Mouse (Mus musculus) hindbrain, embryonic 15.5 days (tissue): Measurements from ENCODE around the gene Adamtsl4. TPM values are rescaled to one million over a fixed set of nuclear protein-coding genes. Genes with fewer than 3 reads are reported as not detected.
A peak's percentile ranks its signal among the peaks of the same experiment; 100 is the strongest.
"Not testable (repeated sequence)": the region's sequence is repeated elsewhere in the genome, so short reads cannot be mapped to it uniquely, and the experiment has no call there.

Experiments
- ATAC-seq: fragments of 200-750 bp; cut with Nextera tagmentation; 2 replicates; pipeline ENCODE4 v1.8.0; 2017; ENCODE audit warnings: low read depth, moderate number of reproducible peaks, moderate TSS enrichment; ENCODE audit not compliant: low FRiP score
- H3K27ac ChIP-seq: fragments of 300-500 bp; sonication (generic); replicated peaks from 2 replicates; pipeline ENCODE4 v1.5.1; 2015; ENCODE audit warnings: mild to moderate bottlenecking, inconsistent platforms
- H3K27me3 ChIP-seq: fragments of 300-500 bp; sonication (generic); 2 replicates; pipeline ENCODE4 v1.6.1; 2015; ENCODE audit warnings: control low read depth, inconsistent platforms
- H3K36me3 ChIP-seq: fragments of 300-500 bp; sonication (generic); 2 replicates; pipeline ENCODE4 v1.6.1; 2015; ENCODE audit warnings: control low read depth, inconsistent platforms
- H3K4me1 ChIP-seq: fragments of 300-500 bp; sonication (generic); replicated peaks from 2 replicates; pipeline ENCODE4 v1.6.1; 2015; ENCODE audit warnings: control low read depth, inconsistent platforms
- H3K4me2 ChIP-seq: fragments of 300-500 bp; sonication (generic); 2 replicates; pipeline ENCODE4 v1.6.1; 2015; ENCODE audit warnings: moderate library complexity, mild to moderate bottlenecking, inconsistent platforms
- H3K4me3 ChIP-seq: fragments of 300-500 bp; sonication (generic); 2 replicates; pipeline ENCODE4 v1.5.1; 2015; ENCODE audit warnings: mild to moderate bottlenecking, inconsistent platforms
- H3K9ac ChIP-seq: fragments of 300-500 bp; sonication (generic); 2 replicates; pipeline ENCODE4 v1.6.1; 2015; ENCODE audit warnings: inconsistent platforms
- H3K9me3 ChIP-seq: fragments of 300-500 bp; sonication (generic); 2 replicates; pipeline ENCODE4 v1.6.1; 2016; ENCODE audit warnings: control low read depth, inconsistent platforms
- WGBS: fragments of 180-500 bp; shearing (Covaris S2); methylation state at CpG from one replicate; pipeline ENCODE4 v1.1.7; 2015; 5-methylcytosine and 5-hydroxymethylcytosine counted together
- polyA plus RNA-seq: library from polyadenylated mRNA; unstranded; fragments of >200 nt; fragmentation: Nextera tagmentation; extraction: Ambion mirVana; gene quantifications from 2 replicates; pipeline ENCODE4 v1.2.1, GENCODE M21; 2015

The Adamtsl4 gene
- polyA plus RNA-seq, 1 experiment from 2014 or later, result 1.2 TPM

DNA sequence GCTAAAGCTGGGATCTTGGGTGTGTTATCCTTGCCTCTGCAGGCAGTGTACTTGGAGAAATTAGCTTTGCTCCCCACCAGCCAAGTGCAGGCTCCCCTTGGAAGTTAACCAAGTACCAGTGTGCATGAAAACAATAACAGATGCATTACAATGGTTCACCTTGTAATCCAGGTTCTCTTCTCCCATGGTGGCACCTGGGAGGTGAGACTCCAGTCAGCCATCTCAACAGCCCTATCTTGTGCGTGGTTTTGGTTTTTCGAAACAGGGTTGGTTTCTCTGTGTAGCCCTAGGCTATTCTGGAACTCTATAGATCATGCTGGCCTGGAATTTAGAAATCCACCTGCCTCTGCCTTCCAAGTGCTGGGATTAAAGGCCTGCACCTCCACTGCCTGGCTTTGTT, 24.2 kb downstream of the Adamtsl4 start:
- H3K4me1 ChIP-seq, result peaks cover 56% of the 10 kb centered on the region
- H3K4me2 ChIP-seq, result no peak overlapping the region
- WGBS, result 87% methylated on average over 2 of the region's 2 CpGs
- H3K9ac ChIP-seq, result no peak overlapping the region
- no peak overlapping the region for H3K27ac ChIP-seq
- H3K27me3 ChIP-seq, result no peaks in the 10 kb centered on the region
- no peaks in the 10 kb centered on the region for H3K9me3 ChIP-seq
- no peak overlapping the region for H3K4me3 ChIP-seq
- no peak for ATAC-seq
- H3K36me3 ChIP-seq, result peaks cover 29% of the 10 kb centered on the region

DNA sequence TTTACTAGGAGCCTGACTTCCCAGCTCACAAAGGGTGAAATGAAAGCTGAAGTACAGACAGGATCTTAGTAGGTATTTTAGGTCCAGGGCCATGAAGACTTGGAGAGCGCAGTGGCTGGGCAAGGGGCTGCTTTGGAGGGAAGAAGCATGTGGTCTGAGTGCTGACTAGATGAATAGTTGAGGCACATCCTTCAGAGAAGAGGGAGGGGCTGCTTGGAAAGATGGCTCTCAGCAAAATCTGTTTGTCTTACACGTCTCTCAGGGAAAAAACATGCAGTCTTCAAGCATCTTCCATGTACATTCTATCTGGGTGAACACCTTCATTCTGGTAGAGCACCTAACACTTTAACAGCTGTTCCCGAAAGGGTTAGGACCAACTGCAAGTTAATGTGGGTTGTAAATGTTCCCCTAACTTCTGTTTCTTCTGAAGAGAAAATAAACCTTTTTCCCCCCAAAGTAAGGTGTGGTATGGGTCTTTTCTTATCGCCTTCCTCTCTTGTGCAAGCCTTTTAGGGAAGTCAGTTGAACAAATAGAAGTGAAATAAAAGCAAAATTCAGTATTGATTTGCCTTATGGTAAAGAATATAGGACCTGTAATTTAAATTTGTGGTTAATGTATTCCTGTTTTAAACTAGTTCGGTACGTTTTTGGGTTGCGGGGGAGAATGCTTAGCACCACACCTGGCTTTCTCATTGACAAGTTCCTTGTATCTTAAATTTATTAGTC, 24.8 kb downstream of the Adamtsl4 start:
- Histone ChIP-seq H3K27me3 (no peaks in the 10 kb centered on the region), H3K36me3 (peaks cover 29% of the 10 kb centered on the region), H3K4me1 (peaks cover 55% of the 10 kb centered on the region), H3K4me3 (no peak overlapping the region), H3K9ac (no peak overlapping the region), H3K9me3 (no peaks in the 10 kb centered on the region), H3K27ac (no peak overlapping the region), H3K4me2 (peak overlapping the region; percentile 89; the same call in 1 of the 2 replicates)
- WGBS, result 82% methylated on average over 7 of the region's 7 CpGs
- ATAC-seq, result no peak

DNA sequence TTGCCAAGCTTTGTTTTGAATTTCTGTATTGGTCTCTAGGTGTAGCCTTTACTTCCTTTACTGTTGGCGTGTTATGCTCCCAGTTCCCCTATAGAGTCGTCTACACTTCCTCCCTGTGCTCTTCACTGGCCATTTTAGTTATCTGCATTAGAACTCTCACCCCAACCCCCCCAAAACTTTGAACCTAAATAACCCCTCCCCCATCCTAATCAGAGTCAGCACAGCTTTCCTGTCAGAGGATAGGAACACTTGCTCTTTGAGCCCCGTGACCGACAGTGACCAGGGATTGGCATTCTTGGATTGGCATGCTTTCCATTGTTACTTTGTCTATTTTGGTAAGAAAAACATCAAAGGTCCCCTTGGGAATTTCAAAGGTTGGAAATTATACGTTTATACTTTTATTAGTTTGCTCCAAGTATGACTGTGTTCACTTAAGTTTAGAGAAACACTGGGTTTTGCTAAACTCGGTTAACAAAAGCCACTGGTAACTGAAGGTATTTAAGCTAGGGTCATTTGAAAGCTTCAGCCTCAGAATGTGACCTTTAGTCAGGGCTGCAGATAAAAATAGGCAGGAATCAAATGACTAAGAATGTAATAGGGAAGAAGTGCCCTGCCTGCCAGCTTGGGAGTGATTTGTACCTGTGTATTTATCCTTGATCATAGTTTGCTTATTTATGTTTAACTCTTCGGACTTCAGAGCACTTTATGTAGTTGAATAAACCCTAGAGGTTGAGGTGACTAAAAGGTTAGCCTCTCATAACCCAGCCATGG, 25.6 kb downstream of the Adamtsl4 start:
- Histone ChIP-seq H3K9me3 (no peaks in the 10 kb centered on the region), H3K4me2 (peak overlapping the region; percentile 89), H3K27ac (no peak overlapping the region), H3K4me3 (no peak overlapping the region), H3K9ac (no peak overlapping the region), H3K4me1 (peaks cover 52% of the 10 kb centered on the region), H3K27me3 (no peaks in the 10 kb centered on the region), H3K36me3 (peaks cover 29% of the 10 kb centered on the region)
- ATAC-seq, result no peak
- WGBS, result 69% methylated on average over 7 of the region's 7 CpGs

DNA sequence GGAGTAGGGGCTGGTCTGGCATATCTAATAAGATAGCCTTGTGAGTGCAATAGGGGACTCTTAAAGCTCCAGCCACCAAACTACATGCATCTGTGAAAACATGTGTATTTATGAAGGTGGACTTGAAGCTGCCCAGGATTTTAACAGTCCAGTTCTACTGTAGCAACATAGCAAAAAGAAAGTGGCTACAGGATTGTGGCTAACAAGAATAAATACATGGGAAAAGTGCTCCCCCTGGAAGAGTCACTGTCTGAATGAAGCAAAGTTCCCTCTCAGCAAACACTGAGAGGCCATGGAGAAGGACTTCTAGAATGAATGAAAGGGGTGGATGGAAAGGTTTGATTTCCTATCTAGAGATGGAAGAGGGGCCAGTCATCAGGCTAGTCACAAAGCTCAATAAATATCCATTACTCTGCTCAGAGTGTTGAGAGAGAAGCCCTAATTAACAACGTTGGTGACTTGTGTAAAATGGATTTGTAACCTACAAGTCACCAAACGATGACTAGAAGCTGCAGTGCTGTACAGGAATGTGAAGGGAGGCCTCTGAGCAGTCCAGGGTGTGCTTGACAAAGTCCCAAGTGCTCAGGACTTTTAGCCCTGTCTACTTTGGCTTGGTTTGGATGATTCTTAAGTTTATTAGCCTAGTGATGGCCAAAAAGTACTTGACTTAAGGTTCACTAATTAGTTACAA, 26.8 kb downstream of the Adamtsl4 start:
- H3K36me3 ChIP-seq, result peaks cover 29% of the 10 kb centered on the region
- 55% methylated on average over 2 of the region's 2 CpGs for WGBS
- no peak for ATAC-seq
- H3K9ac ChIP-seq, result peak overlapping the region; percentile 95
- H3K27ac ChIP-seq, result no peak overlapping the region
- no peaks in the 10 kb centered on the region for H3K9me3 ChIP-seq
- peak overlapping the region; percentile 89 for H3K4me2 ChIP-seq
- H3K27me3 ChIP-seq, result no peaks in the 10 kb centered on the region
- peak overlapping the region; percentile 91 for H3K4me3 ChIP-seq
- H3K4me1 ChIP-seq, result peaks cover 48% of the 10 kb centered on the region

DNA sequence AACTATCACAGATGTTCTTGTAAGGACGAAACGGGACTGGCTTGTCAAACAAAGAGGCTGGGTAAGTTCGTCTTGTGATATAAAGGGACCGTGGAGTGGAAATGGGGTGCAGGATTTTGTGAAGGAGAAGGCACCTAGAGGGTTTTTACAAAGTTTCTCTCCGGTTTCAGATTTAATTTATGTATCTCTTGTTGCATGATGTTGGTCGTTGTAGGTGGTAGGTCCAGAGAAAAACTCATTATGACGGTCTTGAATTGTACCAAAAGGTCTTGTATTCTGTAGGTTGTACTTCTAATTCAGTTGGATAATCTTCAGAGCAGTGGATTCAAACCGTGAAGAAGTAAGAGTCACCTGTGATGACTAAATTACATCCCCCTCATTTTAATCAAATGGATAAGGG, 27.8 kb downstream of the Adamtsl4 start:
- no peaks in the 10 kb centered on the region for H3K27me3 ChIP-seq
- H3K36me3 ChIP-seq, result peaks cover 29% of the 10 kb centered on the region
- H3K4me2 ChIP-seq, result peak overlapping the region; percentile 89
- peak overlapping the region; percentile 98 for H3K27ac ChIP-seq
- H3K4me3 ChIP-seq, result peak overlapping the region; percentile 91
- no peaks in the 10 kb centered on the region for H3K9me3 ChIP-seq
- WGBS, result 2% methylated on average over 8 of the region's 8 CpGs
- peak overlapping the region; percentile 95 for H3K9ac ChIP-seq
- ATAC-seq, result no peak
- H3K4me1 ChIP-seq, result peaks cover 48% of the 10 kb centered on the region

DNA sequence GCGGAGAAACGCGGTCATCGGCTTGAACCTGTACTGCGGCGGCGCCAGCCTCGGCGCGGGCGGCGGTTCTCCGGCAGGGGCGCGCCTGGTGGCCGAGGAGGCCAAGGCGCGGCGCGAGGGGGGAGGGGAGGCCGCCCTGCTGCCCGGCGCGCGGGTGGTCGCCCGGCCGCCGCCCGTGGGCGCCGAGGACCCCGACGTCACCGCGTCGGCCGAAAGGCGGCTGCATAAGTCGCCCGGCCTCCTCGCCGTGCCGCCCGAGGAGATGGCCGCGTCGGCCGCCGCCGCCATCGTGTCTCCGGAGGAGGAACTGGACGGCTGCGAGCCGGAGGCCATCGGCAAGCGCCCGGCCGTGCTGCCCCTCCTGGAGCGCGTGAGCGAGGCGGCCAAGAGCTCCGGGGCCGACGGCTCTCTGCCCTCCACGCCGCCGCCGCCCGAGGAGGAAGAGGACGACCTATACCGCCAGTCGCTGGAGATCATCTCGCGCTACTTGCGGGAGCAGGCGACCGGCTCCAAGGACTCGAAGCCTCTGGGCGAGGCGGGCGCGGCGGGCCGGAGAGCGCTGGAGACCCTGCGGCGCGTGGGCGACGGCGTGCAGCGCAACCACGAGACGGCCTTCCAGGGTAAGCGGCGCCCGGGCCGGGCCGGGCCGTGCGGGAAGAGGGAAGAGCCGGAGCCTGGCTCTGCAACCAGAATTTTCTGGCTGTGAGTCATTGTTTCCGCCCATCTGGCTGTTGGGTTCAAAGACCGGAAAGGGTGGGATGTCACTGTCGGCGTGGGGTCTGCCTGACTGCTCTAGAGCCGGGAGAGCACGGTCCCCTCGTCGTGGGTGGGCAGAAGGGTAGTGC, 28.6 kb downstream of the Adamtsl4 start:
- Histone ChIP-seq H3K9ac (peak overlapping the region; percentile 95), H3K4me3 (peak overlapping the region; percentile 91), H3K36me3 (peaks cover 23% of the 10 kb centered on the region), H3K4me1 (peaks cover 45% of the 10 kb centered on the region), H3K27ac (peak overlapping the region; percentile 98), H3K9me3 (no peaks in the 10 kb centered on the region), H3K4me2 (peak overlapping the region; percentile 89), H3K27me3 (no peaks in the 10 kb centered on the region)
- ATAC-seq, result peak; percentile 84
- WGBS, result under 1% methylated on average over 105 of the region's 113 CpGs

DNA sequence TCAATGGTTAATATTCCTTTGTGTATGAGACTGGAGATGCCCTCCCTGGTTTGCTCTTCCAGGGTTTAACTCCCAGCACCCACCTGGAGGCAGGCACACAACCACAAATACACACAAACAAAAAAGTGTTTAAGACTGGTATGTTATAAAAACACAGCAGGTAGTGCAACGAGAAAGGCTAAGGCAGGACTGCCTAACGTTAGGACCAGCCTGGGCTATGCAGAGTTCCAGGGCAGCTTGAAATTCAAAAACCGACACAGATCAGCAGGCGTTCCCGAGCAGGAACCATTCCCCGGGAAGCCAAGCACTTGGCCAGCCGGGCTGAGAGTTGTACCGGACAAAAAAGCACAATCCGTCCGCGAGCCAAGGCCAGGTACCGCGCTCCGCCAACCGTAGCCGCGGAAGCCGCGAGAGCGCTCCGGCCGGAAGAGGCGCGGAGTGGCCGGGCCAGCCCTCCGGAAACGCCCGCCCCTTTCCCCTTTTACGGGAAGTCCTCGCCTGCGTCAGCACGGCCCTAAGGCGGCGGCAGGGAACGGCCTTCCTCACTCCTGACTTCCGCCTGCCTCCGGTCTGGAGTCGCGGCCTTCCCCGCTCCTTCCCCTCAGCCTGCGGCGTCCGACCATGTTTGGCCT, 29.4 kb downstream of the Adamtsl4 start, which contains the start of gene Mcl1:
Gene Mcl1 (plus strand): TSS at position 553 of the 632 bp plus-strand sequence.
- H3K4me1 ChIP-seq, result peaks cover 44% of the 10 kb centered on the region
- H3K9me3 ChIP-seq, result no peaks in the 10 kb centered on the region
- H3K9ac ChIP-seq, result peak within 1 kb of the TSS; percentile 95
- ATAC-seq, result peak; percentile 98
- H3K4me3 ChIP-seq, result peak within 1 kb of the TSS; percentile 91
- peaks cover 16% of the 10 kb centered on the region for H3K36me3 ChIP-seq
- WGBS, result under 1% methylated on average over 37 of the region's 43 CpGs
- peak within 1 kb of the TSS; percentile 89 for H3K4me2 ChIP-seq
- H3K27ac ChIP-seq, result peak within 1 kb of the TSS; percentile 98
- no peaks in the 10 kb centered on the region for H3K27me3 ChIP-seq

DNA sequence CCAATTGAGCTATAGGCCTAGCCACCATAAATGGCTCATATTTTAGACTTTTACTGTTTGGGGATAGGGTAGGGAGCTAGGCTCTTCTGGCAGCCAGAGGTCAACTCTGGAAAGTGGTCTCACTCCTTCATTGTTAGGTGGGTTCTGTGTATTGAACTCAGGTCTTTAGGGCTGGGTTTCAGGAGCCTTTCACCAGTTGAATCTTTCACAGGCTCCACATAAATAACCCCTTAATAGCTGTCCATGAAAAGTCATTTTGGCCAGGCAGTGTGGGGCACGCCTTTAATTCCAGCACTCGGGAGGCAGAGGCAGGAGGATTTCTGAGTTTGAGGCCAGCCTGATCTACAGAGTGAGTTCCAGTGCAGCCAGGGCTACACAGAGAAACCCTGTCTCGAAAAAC, 30.0 kb downstream of the Adamtsl4 start:
- H3K4me1 ChIP-seq, result peaks cover 38% of the 10 kb centered on the region
- H3K27ac ChIP-seq, result peak overlapping the region; percentile 98
- H3K4me3 ChIP-seq, result peak overlapping the region; percentile 91
- H3K9me3 ChIP-seq, result no peaks in the 10 kb centered on the region
- peaks cover 10% of the 10 kb centered on the region for H3K36me3 ChIP-seq
- H3K9ac ChIP-seq, result peak overlapping the region; percentile 95; the same call in 1 of the 2 replicates
- H3K4me2 ChIP-seq, result peak overlapping the region; percentile 61
- no peaks in the 10 kb centered on the region for H3K27me3 ChIP-seq
- whole genome bisulfite sequencing, result 86% methylated on average over 3 of the region's 3 CpGs
- ATAC-seq, result no peak

DNA sequence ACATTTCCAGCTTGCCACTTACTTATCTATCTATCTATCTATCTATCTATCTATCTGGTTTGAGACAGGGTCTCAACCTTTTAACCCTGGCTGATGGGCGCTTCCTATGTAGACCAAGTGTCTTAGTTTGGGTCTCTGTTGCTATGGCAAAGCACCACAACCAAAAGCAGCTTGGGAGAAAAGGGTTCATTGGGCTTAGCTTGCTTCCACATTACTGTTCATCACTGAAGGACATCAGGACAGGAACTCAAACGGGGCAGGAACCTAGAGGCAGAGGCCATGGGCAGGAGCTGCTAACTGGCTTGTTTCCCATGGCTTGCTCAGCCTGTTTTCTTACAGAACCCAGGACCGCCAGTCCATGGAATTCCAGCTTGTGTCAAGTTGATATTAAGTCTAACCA, 30.6 kb downstream of the Adamtsl4 start:
- Histone ChIP-seq H3K36me3 (peaks cover 4% of the 10 kb centered on the region; the same call in 1 of the 2 replicates), H3K4me1 (peaks cover 31% of the 10 kb centered on the region), H3K4me2 (no peak overlapping the region), H3K4me3 (no peak overlapping the region), H3K27ac (no peak overlapping the region), H3K9me3 (no peaks in the 10 kb centered on the region), H3K9ac (no peak overlapping the region), H3K27me3 (no peaks in the 10 kb centered on the region)
- 93% methylated on average over 3 of the region's 3 CpGs for WGBS
- ATAC-seq, result no peak

DNA sequence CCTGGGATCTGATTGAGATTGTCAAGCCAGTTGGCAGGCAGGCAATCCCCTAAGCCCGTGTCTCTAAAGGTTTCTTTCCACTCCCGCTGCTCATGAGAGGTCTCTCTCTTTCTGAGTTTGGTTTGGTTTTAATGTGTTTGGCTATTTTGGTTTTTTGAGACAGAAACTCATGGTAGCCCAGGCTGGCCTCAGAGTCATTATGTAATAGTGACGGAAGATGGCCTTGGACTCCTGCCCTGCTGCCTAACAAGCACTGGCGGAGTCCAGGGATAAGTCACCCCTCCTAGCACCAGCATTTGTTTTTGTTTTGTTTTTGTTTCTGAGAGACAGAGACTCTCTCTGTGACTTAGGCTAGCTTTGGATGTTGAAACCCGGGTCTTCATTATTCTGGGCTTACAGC, 32.3 kb downstream of the Adamtsl4 start:
- Histone ChIP-seq H3K9me3 (no peaks in the 10 kb centered on the region), H3K4me2 (no peak overlapping the region), H3K27ac (no peak overlapping the region), H3K9ac (no peak overlapping the region), H3K36me3 (no peaks in the 10 kb centered on the region), H3K27me3 (no peaks in the 10 kb centered on the region), H3K4me3 (no peak overlapping the region), H3K4me1 (peaks cover 15% of the 10 kb centered on the region)
- ATAC-seq, result no peak
- 95% methylated on average over 5 of the region's 5 CpGs for WGBS

DNA sequence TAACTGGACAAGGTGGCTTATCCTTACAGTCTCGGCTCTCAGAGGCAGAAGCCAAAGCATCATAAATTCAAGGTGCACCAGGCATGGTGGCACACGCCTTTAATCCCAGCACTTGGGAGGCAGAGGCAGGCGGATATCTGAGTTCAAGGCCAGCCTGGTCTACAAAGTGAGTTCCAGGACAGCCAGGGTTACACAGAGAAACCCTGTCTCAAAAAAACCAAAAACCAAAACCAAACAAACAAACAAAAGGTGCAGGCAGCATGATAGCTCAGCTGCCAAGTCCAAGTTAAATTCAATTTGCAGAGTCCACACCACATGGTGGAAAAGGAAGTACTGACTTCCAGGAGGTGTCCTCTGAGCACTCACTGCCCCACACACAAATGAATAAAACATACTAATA, 33.3 kb downstream of the Adamtsl4 start:
- not testable (repeated sequence) for H3K27me3 ChIP-seq, ATAC-seq, H3K36me3 ChIP-seq, H3K9ac ChIP-seq, H3K4me3 ChIP-seq, H3K9me3 ChIP-seq, H3K27ac ChIP-seq, H3K4me2 ChIP-seq
- WGBS, result 88% methylated on average over 3 of the region's 3 CpGs
- peaks cover 12% of the 10 kb centered on the region; the same call in 1 of the 2 replicates for H3K4me1 ChIP-seq
